In the genomic region with DNA sequence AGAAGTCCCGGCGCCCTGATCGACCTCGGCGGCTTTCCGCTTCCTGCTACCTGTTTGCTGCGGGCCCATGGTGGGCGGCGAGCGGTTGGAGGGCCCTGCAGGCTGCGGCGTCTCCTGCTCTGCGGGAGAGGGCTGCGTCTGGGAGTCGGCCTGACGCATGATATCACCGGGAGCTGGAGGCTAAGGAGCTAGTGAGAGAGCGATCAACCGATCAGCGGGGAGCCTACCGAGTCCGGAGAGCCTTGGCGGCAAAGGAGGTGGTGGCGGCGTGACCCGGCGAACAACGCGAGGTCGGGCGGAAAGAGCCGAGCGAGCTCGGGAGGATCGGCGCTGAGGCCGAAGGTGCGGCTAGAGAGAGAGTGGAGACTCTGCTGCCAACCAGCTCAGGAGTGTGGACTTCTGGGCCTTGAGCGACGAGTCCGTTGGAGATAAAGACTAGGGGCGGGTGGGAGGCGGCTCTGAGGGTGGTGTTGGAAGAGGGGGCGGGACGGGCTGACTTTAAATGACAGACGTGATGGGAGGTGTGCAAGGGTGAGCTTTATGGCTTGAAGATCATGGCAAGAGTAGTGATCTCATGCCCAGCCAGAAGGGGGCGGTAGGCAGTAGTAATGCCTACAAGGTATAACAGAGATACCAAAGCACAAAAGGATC, we compare ENCODE assay signal across 8 mouse cellular contexts. TPM values are rescaled to one million over a fixed set of nuclear protein-coding genes. Genes with fewer than 3 reads are reported as not detected.
DNase-seq lines count a peak whose midpoint lies in the region; ATAC-seq lines count a peak whose summit lies in the region.

TSS of gene Dcaf12l1 (minus strand) at position 437 of the 651 bp plus-strand sequence.

- no peak within 1 kb of the TSS for H3K27ac ChIP-seq in limb, embryonic 11.5 days (replicated peaks; ENCODE audit: low read depth, low read length)
- no peak within 1 kb of the TSS; the same call in 1 of the 2 replicates for H3K27ac ChIP-seq in midbrain, embryonic 13.5 days
- no peak within 1 kb of the TSS for H3K27ac ChIP-seq in stomach, embryonic 16.5 days (ENCODE audit: low read length)

- WGBS in limb, embryonic 11.5 days = 17% methylated on average over 47 of the region's 47 CpGs
- WGBS in midbrain, embryonic 13.5 days = 24% methylated on average over 44 of the region's 47 CpGs
- WGBS in stomach, embryonic 16.5 days = 13% methylated on average over 47 of the region's 47 CpGs

- peak; percentile 74 for DNase-seq in brain, adult 2 months (ENCODE audit: low read depth, low spot score)
- peak; percentile 64 for DNase-seq in embryo, embryonic 9.5 days (ENCODE audit: extremely low spot score)
- DNase-seq in kidney, adult 9 months = peak; percentile 48
- peak; percentile 71 for DNase-seq in limb, embryonic 11.5 days (ENCODE audit: low spot score)
- no peak for DNase-seq in spleen, adult 18-20 months

- no peaks in the 10 kb centered on the region for H3K36me3 ChIP-seq in limb, embryonic 11.5 days (ENCODE audit: control insufficient read depth, insufficient read depth, low read length)
- H3K36me3 ChIP-seq in midbrain, embryonic 13.5 days = no peaks in the 10 kb centered on the region
- no peaks in the 10 kb centered on the region for H3K36me3 ChIP-seq in stomach, embryonic 16.5 days (ENCODE audit: control insufficient read depth, insufficient read depth, low read length)

- peak; percentile 65 for ATAC-seq in granulocyte monocyte progenitor cell, adult 5-6 weeks (replicated peaks; ENCODE audit: poor library complexity, severe bottlenecking)
- ATAC-seq in limb, embryonic 11.5 days (ENCODE audit: insufficient number of reproducible peaks, low FRiP score, low TSS enrichment, low read depth) = peak; percentile 76; the same call in 1 of the 2 replicates
- peak; percentile 96 for ATAC-seq in midbrain, embryonic 13.5 days
- peak; percentile 91 for ATAC-seq in stomach, embryonic 16.5 days (ENCODE audit: insufficient read depth, low FRiP score)

- H3K27me3 ChIP-seq in limb, embryonic 11.5 days (ENCODE audit: control insufficient read depth, insufficient read depth, low read length) = no peaks in the 10 kb centered on the region
- H3K27me3 ChIP-seq in midbrain, embryonic 13.5 days = no peaks in the 10 kb centered on the region
- no peaks in the 10 kb centered on the region for H3K27me3 ChIP-seq in stomach, embryonic 16.5 days (ENCODE audit: control insufficient read depth, insufficient read depth, low read length)

- H3K4me1 ChIP-seq in limb, embryonic 11.5 days (ENCODE audit: control insufficient read depth, insufficient read depth, low read length) = no peaks in the 10 kb centered on the region
- H3K4me1 ChIP-seq in midbrain, embryonic 13.5 days (replicated peaks) = no peaks in the 10 kb centered on the region
- no peaks in the 10 kb centered on the region for H3K4me1 ChIP-seq in stomach, embryonic 16.5 days (ENCODE audit: control insufficient read depth, insufficient read depth, low read length)

- no peaks in the 10 kb centered on the region; the same call in 1 of the 2 replicates for H3K9me3 ChIP-seq in limb, embryonic 11.5 days (ENCODE audit: control insufficient read depth, low read length)
- no peaks in the 10 kb centered on the region for H3K9me3 ChIP-seq in midbrain, embryonic 13.5 days
- H3K9me3 ChIP-seq in stomach, embryonic 16.5 days (replicated peaks; ENCODE audit: control insufficient read depth, low read length) = no peaks in the 10 kb centered on the region

- peak within 1 kb of the TSS; percentile 55 for H3K4me2 ChIP-seq in limb, embryonic 11.5 days (ENCODE audit: low read depth, severe bottlenecking)
- H3K4me2 ChIP-seq in midbrain, embryonic 13.5 days (replicated peaks) = peak within 1 kb of the TSS; percentile 68
- peak within 1 kb of the TSS; percentile 75 for H3K4me2 ChIP-seq in stomach, embryonic 16.5 days (ENCODE audit: low read depth, low read length)

- H3K9ac ChIP-seq in limb, embryonic 11.5 days (ENCODE audit: low read length) = peak within 1 kb of the TSS; percentile 55
- peak within 1 kb of the TSS; percentile 69 for H3K9ac ChIP-seq in midbrain, embryonic 13.5 days (replicated peaks)
- peak within 1 kb of the TSS; percentile 75 for H3K9ac ChIP-seq in stomach, embryonic 16.5 days (ENCODE audit: low read length)

- peak within 1 kb of the TSS; percentile 40 for H3K4me3 ChIP-seq in limb, embryonic 11.5 days (ENCODE audit: low read depth, low read length)
- H3K4me3 ChIP-seq in midbrain, embryonic 13.5 days (replicated peaks) = peak within 1 kb of the TSS; percentile 50
- peak within 1 kb of the TSS; percentile 58 for H3K4me3 ChIP-seq in stomach, embryonic 16.5 days (replicated peaks; ENCODE audit: low read length)

RNA-seq across cellular contexts. Expression of gene Dcaf12l1, which starts in this region (rescaled TPM):
- not detected in 2 replicates for total RNA-seq in granulocyte monocyte progenitor cell, adult 5-6 weeks (2014; fragmentation: Nextera tagmentation)
- total RNA-seq in granulocyte monocyte progenitor cell, adult 5-6 weeks (2017) = 0.21 TPM in 1 of 2 replicates, not detected in the other
- polyA plus RNA-seq in limb, embryonic 11.5 days (2014; fragmentation: Nextera tagmentation; extraction: Ambion mirVana) = 4.9 and 5.9 TPM in 2 replicates
- 7.5 and 9.0 TPM in 2 replicates for polyA plus RNA-seq in midbrain, embryonic 13.5 days (2015; fragmentation: Nextera tagmentation; extraction: Ambion mirVana)
- 8.0 and 9.3 TPM in 2 replicates for polyA plus RNA-seq in stomach, embryonic 16.5 days (2015; fragmentation: Nextera tagmentation; extraction: Ambion mirVana)

Comparison
In these comparisons a context has a peak if more than half of its experiments do, and no peak if none do; other contexts are left out.
1. Peak in ATAC-seq in granulocyte monocyte progenitor cell, adult 5-6 weeks; RNA of the gene not detected or under 1 TPM.
2. DNase-seq: peak in brain, adult 2 months (single experiment), embryo, embryonic 9.5 days (single experiment), kidney, adult 9 months (single experiment) and limb, embryonic 11.5 days (single experiment); none in spleen, adult 18-20 months (0 of 2).
3. Peak in every context shown above with its lines, with median percentiles within 50 percentile points of each other: ATAC-seq, H3K4me2 ChIP-seq, H3K4me3 ChIP-seq and H3K9ac ChIP-seq.